Mouse (Mus musculus) hindbrain, postnatal 0 days (tissue): ENCODE measurements around the gene Rims4. TPM values are rescaled to one million over a fixed set of nuclear protein-coding genes. Genes with fewer than 3 reads are reported as not detected.

Experiments
- ATAC-seq: fragments of 200-750 bp; cut with Nextera tagmentation; 2 replicates; pipeline ENCODE4 v1.8.0; 2017; ENCODE audit warnings: mild to moderate bottlenecking, moderate TSS enrichment, moderate library complexity
- DNase-seq: peaks from one replicate; pipeline ENCODE4 v3.0.0-alpha.2; 2015; ENCODE audit warnings: low spot score
- H3K27ac ChIP-seq: fragments of 300-500 bp; sonication (generic); 2 replicates; pipeline ENCODE4 v1.5.1; 2014; ENCODE audit warnings: mild to moderate bottlenecking
- H3K27me3 ChIP-seq: fragments of 300-500 bp; sonication (generic); 2 replicates; pipeline ENCODE4 v1.6.1; 2014; ENCODE audit warnings: low read length, mixed read lengths; ENCODE audit not compliant: insufficient read depth
- H3K36me3 ChIP-seq: fragments of 300-500 bp; sonication (generic); 2 replicates; pipeline ENCODE4 v1.6.1; 2014; ENCODE audit warnings: low read length, mixed read lengths; ENCODE audit not compliant: insufficient read depth
- H3K4me1 ChIP-seq: fragments of 300-500 bp; sonication (generic); 2 replicates; pipeline ENCODE4 v1.6.1; 2014; ENCODE audit warnings: antibody characterized with exemption, low read length, mixed read lengths; ENCODE audit not compliant: insufficient read depth
- H3K4me2 ChIP-seq: fragments of 300-500 bp; sonication (generic); 2 replicates; pipeline ENCODE4 v1.6.1; 2014; ENCODE audit warnings: low read depth, mild to moderate bottlenecking, low read length, moderate library complexity, mixed read lengths
- H3K4me3 ChIP-seq: fragments of 300-500 bp; sonication (generic); 2 replicates; pipeline ENCODE4 v1.5.1; 2014; ENCODE audit warnings: low read length
- H3K9ac ChIP-seq: fragments of 300-500 bp; sonication (generic); replicated peaks from 2 replicates; pipeline ENCODE4 v1.6.1; 2014; ENCODE audit warnings: mild to moderate bottlenecking, low read length, moderate library complexity, mixed read lengths
- H3K9me3 ChIP-seq: fragments of 300-500 bp; sonication (generic); 2 replicates; pipeline ENCODE4 v1.6.1; 2016; ENCODE audit warnings: low read length, mixed read lengths
- CTCF ChIP-seq: IDR thresholded peaks from 2 replicates; pipeline ENCODE4 v1.5.1; 2016; ENCODE audit warnings: antibody characterized with exemption, control low read depth, low read depth
- WGBS: fragments of 180-500 bp; shearing (Covaris S2); extraction: QIAGEN DNeasy Blood & Tissue Kit; methylation state at CpG from one replicate; pipeline ENCODE4 v1.1.7; 2014; 5-methylcytosine and 5-hydroxymethylcytosine counted together
- polyA plus RNA-seq: library from polyadenylated mRNA; unstranded; fragments of >200 nt; fragmentation: Nextera tagmentation; extraction: Ambion mirVana; gene quantifications from 2 replicates; pipeline ENCODE4 v1.2.1, GENCODE M21; 2015
- total RNA-seq: library from RNA; depleted of rRNA; stranded (reverse); fragments of >200 nt; gene quantifications from 2 replicates; pipeline ENCODE4 v1.2.3, GENCODE M21; 2014; rRNA removed

Gene Rims4
- 76.7 and 81.0 TPM in 2 replicates for total RNA-seq
- polyA plus RNA-seq: 16.7 and 19.6 TPM in 2 replicates

GRCm38 (mm10) chr2:163918317-163919258 is at the start of gene Rims4:
Gene Rims4, minus strand, starts transcription at chr2:163918683.
- Histone ChIP-seq H3K36me3 (no peaks in the 10 kb centered on the region), H3K4me2 (peak within 1 kb of the TSS; percentile 77), H3K27ac (peak within 1 kb of the TSS; percentile 51), H3K27me3 (no peaks in the 10 kb centered on the region), H3K9me3 (no peaks in the 10 kb centered on the region), H3K4me1 (peaks cover 18% of the 10 kb centered on the region), H3K4me3 (peak within 1 kb of the TSS; percentile 67), H3K9ac (peak within 1 kb of the TSS; percentile 75)
- under 1% methylated on average over 50 of the region's 115 CpGs for WGBS
- peak; percentile 90 for DNase-seq
- ATAC-seq: peak; percentile 76
- no peak for TF ChIP-seq CTCF

GRCm38 (mm10) chr2:163965706-163966105 is 47.2 kb upstream of the Rims4 start:
- no peak for TF ChIP-seq CTCF
- no peak for DNase-seq
- WGBS: 72% methylated on average over 7 of the region's 7 CpGs
- Histone ChIP-seq H3K4me3 (no peak overlapping the region), H3K4me2 (no peak overlapping the region), H3K9ac (no peak overlapping the region), H3K9me3 (no peaks in the 10 kb centered on the region), H3K4me1 (no peaks in the 10 kb centered on the region), H3K27me3 (no peaks in the 10 kb centered on the region), H3K36me3 (no peaks in the 10 kb centered on the region), H3K27ac (no peak overlapping the region)
- no peak for ATAC-seq

- ATAC-seq (peak; percentile 51; the same call in 1 of the 2 replicates), DNase-seq (peak; percentile 42)
- Histone ChIP-seq H3K27me3 (no peaks in the 10 kb centered on the region), H3K4me3 (no peak overlapping the region), H3K4me1 (no peaks in the 10 kb centered on the region), H3K27ac (no peak overlapping the region), H3K4me2 (no peak overlapping the region), H3K36me3 (no peaks in the 10 kb centered on the region), H3K9me3 (no peaks in the 10 kb centered on the region), H3K9ac (no peak overlapping the region)
- TF ChIP-seq CTCF: no peak
- 49% methylated on average over 19 of the region's 19 CpGs for WGBS
Measured at GRCm38 (mm10) chr2:163964606-163965560, 46.4 kb upstream of the Rims4 start.

- ATAC-seq (no peak), DNase-seq (no peak)
- Histone ChIP-seq H3K9ac (no peak overlapping the region), H3K4me2 (no peak overlapping the region), H3K4me3 (no peak overlapping the region), H3K27me3 (no peaks in the 10 kb centered on the region), H3K4me1 (no peaks in the 10 kb centered on the region), H3K27ac (no peak overlapping the region), H3K36me3 (no peaks in the 10 kb centered on the region), H3K9me3 (no peaks in the 10 kb centered on the region)
- TF ChIP-seq CTCF: no peak
- WGBS: 56% methylated on average over 7 of the region's 7 CpGs
Measured at GRCm38 (mm10) chr2:163953622-163954310, 35.3 kb upstream of the Rims4 start.

GRCm38 (mm10) chr2:163951770-163952169 is 33.3 kb upstream of the Rims4 start:
- Histone ChIP-seq H3K27me3 (no peaks in the 10 kb centered on the region), H3K36me3 (no peaks in the 10 kb centered on the region), H3K9me3 (no peaks in the 10 kb centered on the region), H3K4me1 (no peaks in the 10 kb centered on the region), H3K4me3 (no peak overlapping the region), H3K4me2 (no peak overlapping the region), H3K27ac (no peak overlapping the region), H3K9ac (no peak overlapping the region)
- DNase-seq (peak; percentile 86), ATAC-seq (peak; percentile 72)
- 21% methylated on average over 4 of the region's 4 CpGs for WGBS
- TF ChIP-seq CTCF: peak; percentile 93

GRCm38 (mm10) chr2:163947976-163948375 is 29.5 kb upstream of the Rims4 start:
- WGBS: 65% methylated on average over 7 of the region's 7 CpGs
- no peaks in the 10 kb centered on the region for H3K36me3 ChIP-seq
- H3K9me3 ChIP-seq: no peaks in the 10 kb centered on the region
- no peaks in the 10 kb centered on the region for H3K4me1 ChIP-seq
- no peak overlapping the region for H3K4me2 ChIP-seq
- H3K27me3 ChIP-seq: no peaks in the 10 kb centered on the region
- no peak overlapping the region for H3K27ac ChIP-seq
- H3K9ac ChIP-seq: no peak overlapping the region
- no peak overlapping the region for H3K4me3 ChIP-seq
- DNase-seq: no peak
- no peak for ATAC-seq
- TF ChIP-seq CTCF: no peak
